Mouse (Mus musculus) kidney, embryonic 15.5 days (tissue): ENCODE measurements at regions not wholly inside any gene's neighbourhood (a gene's known extent, or its start where the extent isn't known, plus 50 kb on each side); places are given as distances from the start of the nearest gene placed in this dataset.
"Not testable (repeated sequence)": the region's sequence is repeated elsewhere in the genome, so short reads cannot be mapped to it uniquely, and the experiment has no call there.

Source experiments
- ATAC-seq: fragments of 200-750 bp; cut with Nextera tagmentation; replicated peaks from 2 replicates; pipeline ENCODE4 v1.8.0; 2017; ENCODE audit warnings: moderate TSS enrichment; ENCODE audit not compliant: low FRiP score
- H3K27ac ChIP-seq: fragments of 300-500 bp; sonication (generic); 2 replicates; pipeline ENCODE4 v1.5.1; 2015; ENCODE audit warnings: mild to moderate bottlenecking, inconsistent platforms
- H3K27me3 ChIP-seq: fragments of 300-500 bp; sonication (generic); 2 replicates; pipeline ENCODE4 v1.6.1; 2015; ENCODE audit warnings: inconsistent platforms
- H3K36me3 ChIP-seq: fragments of 300-500 bp; sonication (generic); 2 replicates; pipeline ENCODE4 v1.6.1; 2015; ENCODE audit warnings: inconsistent platforms
- H3K4me1 ChIP-seq: fragments of 300-500 bp; sonication (generic); 2 replicates; pipeline ENCODE4 v1.6.1; 2015; ENCODE audit warnings: inconsistent platforms
- H3K4me2 ChIP-seq: fragments of 300-500 bp; sonication (generic); 2 replicates; pipeline ENCODE4 v1.6.1; 2015; ENCODE audit warnings: moderate library complexity, mild to moderate bottlenecking, inconsistent platforms
- H3K4me3 ChIP-seq: fragments of 300-500 bp; sonication (generic); replicated peaks from 2 replicates; pipeline ENCODE4 v1.5.1; 2015; ENCODE audit warnings: mild to moderate bottlenecking, inconsistent platforms
- H3K9ac ChIP-seq: fragments of 300-500 bp; sonication (generic); 2 replicates; pipeline ENCODE4 v1.6.1; 2015; ENCODE audit warnings: mild to moderate bottlenecking, inconsistent platforms
- H3K9me3 ChIP-seq: fragments of 300-500 bp; sonication (generic); replicated peaks from 2 replicates; pipeline ENCODE4 v1.6.1; 2016; ENCODE audit warnings: inconsistent platforms
- WGBS: fragments of 180-500 bp; shearing (Covaris S2); methylation state at CpG from one replicate; pipeline ENCODE4 v1.1.7; 2015; ENCODE audit warnings: mixed read lengths; 5-methylcytosine and 5-hydroxymethylcytosine counted together

- Histone ChIP-seq H3K27me3 (no peaks in the 10 kb centered on the region), H3K4me2 (no peak overlapping the region), H3K27ac (no peak overlapping the region), H3K9ac (no peak overlapping the region), H3K36me3 (no peaks in the 10 kb centered on the region), H3K9me3 (no peaks in the 10 kb centered on the region), H3K4me3 (no peak overlapping the region), H3K4me1 (no peaks in the 10 kb centered on the region)
- 88% methylated on average over 2 of the region's 2 CpGs for WGBS
- ATAC-seq: no peak
These were observed 428.1 kb downstream of the Pom121l12 start for GRCm38 (mm10) chr11:15027213-15027612.

- Histone ChIP-seq H3K9me3 (no peaks in the 10 kb centered on the region), H3K4me1 (no peaks in the 10 kb centered on the region), H3K9ac (no peak overlapping the region), H3K4me3 (no peak overlapping the region), H3K4me2 (no peak overlapping the region), H3K36me3 (no peaks in the 10 kb centered on the region), H3K27ac (no peak overlapping the region), H3K27me3 (no peaks in the 10 kb centered on the region)
- 87% methylated on average over 1 of the region's 1 CpGs for WGBS
- no peak for ATAC-seq
These were observed 443.1 kb downstream of the Pom121l12 start for GRCm38 (mm10) chr11:15042168-15042567.

- H3K27ac ChIP-seq, H3K9ac ChIP-seq, ATAC-seq, H3K4me1 ChIP-seq, H3K4me2 ChIP-seq, H3K9me3 ChIP-seq, H3K36me3 ChIP-seq, H3K27me3 ChIP-seq, H3K4me3 ChIP-seq: not testable (repeated sequence)
- whole genome bisulfite sequencing: 86% methylated on average over 4 of the region's 4 CpGs
These were observed 490.0 kb downstream of the Pom121l12 start for GRCm38 (mm10) chr11:15088918-15089645.

GRCm38 (mm10) chr11:15096900-15097299, 497.8 kb downstream of the Pom121l12 start:
- no peak overlapping the region for H3K4me3 ChIP-seq
- H3K9me3 ChIP-seq: no peaks in the 10 kb centered on the region
- no peaks in the 10 kb centered on the region for H3K27me3 ChIP-seq
- H3K9ac ChIP-seq: no peak overlapping the region
- no peak overlapping the region for H3K27ac ChIP-seq
- no peak overlapping the region for H3K4me2 ChIP-seq
- H3K4me1 ChIP-seq: no peaks in the 10 kb centered on the region
- no peaks in the 10 kb centered on the region for H3K36me3 ChIP-seq
- no peak for ATAC-seq

- no peak overlapping the region for H3K4me3 ChIP-seq
- ATAC-seq: no peak
- H3K4me2 ChIP-seq: no peak overlapping the region
- H3K27ac ChIP-seq: no peak overlapping the region
- 86% methylated on average over 1 of the region's 1 CpGs for WGBS
- H3K36me3 ChIP-seq: no peaks in the 10 kb centered on the region
- no peaks in the 10 kb centered on the region for H3K4me1 ChIP-seq
- H3K27me3 ChIP-seq: no peaks in the 10 kb centered on the region
- no peak overlapping the region for H3K9ac ChIP-seq
- no peaks in the 10 kb centered on the region for H3K9me3 ChIP-seq
These were observed 509.0 kb downstream of the Pom121l12 start for GRCm38 (mm10) chr11:15108046-15108445.

GRCm38 (mm10) chr11:15113583-15113982, 514.5 kb downstream of the Pom121l12 start:
- Histone ChIP-seq H3K9ac (no peak overlapping the region), H3K36me3 (no peaks in the 10 kb centered on the region), H3K27me3 (no peaks in the 10 kb centered on the region), H3K4me3 (no peak overlapping the region), H3K9me3 (no peaks in the 10 kb centered on the region), H3K4me1 (no peaks in the 10 kb centered on the region), H3K4me2 (no peak overlapping the region), H3K27ac (no peak overlapping the region)
- ATAC-seq: 0 out of 2 replicates have a peak, but pooled peaks have one; percentile 62
- 80% methylated on average over 3 of the region's 3 CpGs for WGBS

GRCm38 (mm10) chr11:15125812-15126211, 526.7 kb downstream of the Pom121l12 start:
- H3K4me2 ChIP-seq: no peak overlapping the region
- ATAC-seq: no peak
- no peak overlapping the region for H3K27ac ChIP-seq
- no peaks in the 10 kb centered on the region for H3K4me1 ChIP-seq
- 52% methylated on average over 2 of the region's 2 CpGs for WGBS
- no peaks in the 10 kb centered on the region for H3K9me3 ChIP-seq
- H3K27me3 ChIP-seq: no peaks in the 10 kb centered on the region
- no peaks in the 10 kb centered on the region for H3K36me3 ChIP-seq
- H3K9ac ChIP-seq: no peak overlapping the region
- H3K4me3 ChIP-seq: no peak overlapping the region
